Mouse (Mus musculus): ENCODE measurements at regions not wholly inside any gene's neighbourhood (a gene's known extent, or its start where the extent isn't known, plus 50 kb on each side); places are given as distances from the start of the nearest gene placed in this dataset.
A peak's percentile ranks its signal among the peaks of the same experiment; 100 is the strongest.

- no peak for DNase-seq
Observed at GRCm38 (mm10) chr8:125322561-125322960, 247.0 kb downstream of the Sipa1l2 start.

- peak; percentile 98 for DNase-seq
Observed at GRCm38 (mm10) chr8:125317584-125317991, 252.0 kb downstream of the Sipa1l2 start.

GRCm38 (mm10) chr8:125315736-125316135, 253.9 kb downstream of the Sipa1l2 start:
- DNase-seq, result peak; percentile 20

GRCm38 (mm10) chr8:125314996-125315395, 254.6 kb downstream of the Sipa1l2 start:
- no peak for DNase-seq

GRCm38 (mm10) chr8:125314221-125314984, 255.2 kb downstream of the Sipa1l2 start:
- no peak for DNase-seq

- DNase-seq, result no peak
Observed at GRCm38 (mm10) chr8:125311228-125312053, 257.4 kb downstream of the Disc1 start.

Data from cerebellum, adult 11-12 months (tissue).